Mouse (Mus musculus): ENCODE results near the gene Kcna5.

The Kcna5 gene

GRCm38 (mm10) chr6:126535208-126535910, at the start of gene Kcna5:
Gene Kcna5, minus strand, starts transcription at chr6:126535412.
- in situ Hi-C loops (cut with MboI, MseI): no loop called here

- in situ Hi-C loops (cut with MboI, MseI): no loop called here
Measured at GRCm38 (mm10) chr6:126583075-126583474, 47.9 kb upstream of the Kcna5 start.

DNA sequence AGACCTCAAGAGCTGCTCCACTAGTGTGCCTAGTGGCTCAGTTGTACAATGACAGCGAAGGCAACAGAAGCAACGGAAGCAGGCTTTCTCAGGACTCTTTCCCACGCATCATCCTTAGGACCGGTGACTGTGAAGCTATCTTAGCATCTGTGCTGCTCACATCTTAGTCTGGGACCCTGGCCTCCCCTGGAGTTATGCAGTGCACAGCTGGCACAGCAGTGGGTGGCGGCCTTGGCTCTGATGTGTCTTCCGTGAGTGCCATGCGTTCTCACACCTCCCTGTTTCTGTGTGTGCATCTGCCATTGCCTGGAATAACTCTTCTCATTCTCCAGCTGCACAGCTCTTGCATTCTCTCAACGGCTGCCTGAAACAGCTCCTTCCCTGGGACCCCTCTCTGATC, 46.4 kb upstream of the Kcna5 start:
- in situ Hi-C loops (cut with MboI, MseI): no loop called here

GRCm38 (mm10) chr6:126580571-126580970, 45.4 kb upstream of the Kcna5 start:
- in situ Hi-C loops (cut with MboI, MseI): no loop called here

DNA sequence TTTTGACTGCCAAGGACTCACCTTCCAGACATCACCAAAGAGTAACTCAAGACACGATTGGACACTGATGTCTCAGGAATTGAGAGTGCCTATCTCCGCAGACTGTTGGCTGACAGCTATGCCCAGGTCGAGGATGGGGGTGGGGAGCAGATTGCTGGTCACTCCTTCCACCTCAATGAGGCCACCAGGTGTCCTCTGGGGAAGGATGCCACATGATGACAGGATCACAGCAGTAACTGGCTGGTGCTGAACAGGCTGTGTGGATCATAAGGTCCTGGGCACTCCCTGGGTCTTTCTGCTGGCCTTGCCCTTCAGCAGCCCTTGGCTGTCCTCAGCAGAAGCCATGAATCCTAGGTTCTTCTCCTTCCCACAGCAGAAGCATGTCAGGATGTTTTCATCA, 42.2 kb upstream of the Kcna5 start:
- in situ Hi-C loops (cut with MboI, MseI): no loop called here

DNA sequence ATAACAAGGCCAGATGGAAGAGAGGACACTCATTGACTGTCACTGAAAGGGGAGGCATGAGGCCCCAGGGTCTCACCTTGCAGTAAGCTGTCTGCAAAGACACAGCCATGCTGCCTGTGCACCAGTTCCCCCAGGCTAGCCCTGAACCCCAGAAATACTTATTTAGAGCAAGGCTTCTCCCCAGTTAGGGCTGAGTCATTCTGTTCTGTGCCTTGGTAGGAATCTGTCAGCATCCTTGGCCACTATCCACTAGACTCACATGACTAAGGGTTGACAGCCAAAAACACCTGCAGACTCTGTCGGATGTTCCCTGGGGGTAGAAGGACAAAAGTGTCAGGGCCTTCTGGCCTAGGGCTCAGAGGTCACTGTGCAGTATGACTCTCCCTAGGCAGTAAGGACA, 41.4 kb upstream of the Kcna5 start:
- in situ Hi-C loops (cut with MboI, MseI): no loop called here

DNA sequence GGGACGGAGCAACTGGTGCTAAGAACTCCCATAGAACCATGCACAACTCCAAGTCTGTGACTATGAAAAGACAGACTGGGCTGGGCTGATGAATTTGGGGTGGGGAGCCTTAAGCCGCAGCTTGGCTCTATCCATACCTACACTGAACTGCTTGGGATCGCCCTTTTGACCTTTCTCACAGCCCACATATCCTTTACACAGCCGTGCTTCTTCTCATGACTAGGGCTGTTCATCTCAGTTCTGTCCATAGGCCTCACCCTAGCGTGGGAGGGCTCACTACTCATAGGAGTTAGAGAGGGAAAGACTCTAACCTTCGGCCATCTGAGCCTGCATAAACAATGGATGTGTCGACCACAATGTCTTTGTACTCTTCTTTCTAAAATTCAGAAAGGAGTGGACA, 39.6 kb upstream of the Kcna5 start:
- in situ Hi-C loops (cut with MboI, MseI): loop anchor here (25.0 kb wide), 1 partner anchor 713 kb away; no protein-coding TSS in a partner anchor

GRCm38 (mm10) chr6:126573021-126573420, 37.8 kb upstream of the Kcna5 start:
- in situ Hi-C loops (cut with MboI, MseI): loop anchor here (25.0 kb wide), 1 partner anchor 714 kb away; no protein-coding TSS in a partner anchor

DNA sequence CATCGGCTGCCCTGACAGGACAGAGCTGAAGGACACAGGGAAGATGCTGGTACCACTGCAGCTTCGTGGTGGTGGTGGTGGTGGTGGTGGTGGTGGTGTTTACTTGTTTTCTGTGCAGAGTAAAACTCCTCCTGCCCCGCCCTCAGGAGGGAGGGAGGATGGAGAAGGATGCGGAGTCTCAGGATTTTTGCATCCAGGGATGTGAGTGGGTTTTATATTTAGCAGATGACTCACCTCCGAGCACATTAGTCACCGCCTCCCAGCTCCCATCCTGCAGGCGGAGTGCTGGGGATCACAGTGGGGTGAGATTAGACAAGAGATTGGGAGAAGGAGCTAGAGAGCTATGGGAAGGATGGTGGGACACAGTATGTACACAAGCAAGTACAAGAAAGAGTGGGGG, 34.6 kb upstream of the Kcna5 start:
- in situ Hi-C loops (cut with MboI, MseI): loop anchor here (25.0 kb wide), 1 partner anchor 717 kb away; no protein-coding TSS in a partner anchor

DNA sequence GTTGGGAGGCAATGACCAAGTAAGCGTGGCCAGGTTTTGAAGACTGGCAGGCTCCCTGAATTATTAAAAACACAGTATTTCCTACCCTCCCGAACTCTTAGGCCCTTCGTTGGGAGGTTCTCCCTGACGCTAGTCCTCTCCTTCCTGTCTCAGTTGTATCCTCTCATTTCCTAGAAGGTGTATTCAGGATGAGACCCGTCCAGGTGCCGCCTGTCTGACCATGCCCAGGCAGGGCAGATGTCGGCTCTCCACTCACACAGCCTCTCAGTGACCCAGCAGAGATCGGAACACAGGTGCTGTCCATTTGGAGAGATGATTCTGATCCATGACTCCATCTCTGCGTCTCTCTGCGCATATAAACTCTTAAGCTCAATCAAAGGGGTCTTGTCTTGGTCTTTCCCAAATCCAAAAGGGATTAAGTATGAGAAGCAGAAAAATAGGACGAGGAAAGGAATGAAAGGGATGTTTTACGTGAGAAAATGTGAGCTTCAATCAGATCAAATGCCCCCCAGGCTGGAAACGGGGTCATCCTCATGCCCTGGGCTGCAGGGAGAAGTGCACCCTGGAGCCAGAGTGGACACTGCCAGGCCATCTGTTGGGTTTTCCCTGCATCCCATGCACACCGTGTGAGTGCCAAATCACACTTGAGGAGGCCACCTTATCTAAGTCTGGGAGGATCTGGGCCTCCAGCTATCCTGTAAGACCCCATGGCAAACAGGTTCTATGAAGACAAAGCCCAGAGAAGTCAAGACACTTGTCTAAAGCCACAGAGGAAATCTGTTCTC, 33.0 kb upstream of the Kcna5 start:
- in situ Hi-C loops (cut with MboI, MseI): loop anchor here (25.0 kb wide), 1 partner anchor 719 kb away; no protein-coding TSS in a partner anchor

DNA sequence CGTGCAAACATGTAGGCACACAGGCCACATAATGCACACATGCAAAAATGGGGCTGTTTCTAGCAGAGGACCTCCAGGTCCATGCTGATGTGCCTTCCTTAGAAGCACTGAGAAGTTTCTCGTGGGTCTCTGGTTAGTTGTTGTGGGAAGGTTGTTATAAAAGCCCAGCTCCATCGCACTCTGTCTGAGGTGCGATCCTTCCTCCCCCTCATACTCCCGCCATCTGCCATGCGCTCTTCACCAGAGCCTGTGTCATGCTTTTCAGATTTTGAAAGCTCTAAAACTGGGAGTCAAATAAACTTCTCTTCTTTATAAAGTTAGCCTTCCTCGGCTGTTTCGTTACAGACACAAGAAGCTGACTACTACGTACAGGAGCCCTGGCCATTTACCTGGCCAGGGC, 32.1 kb upstream of the Kcna5 start:
- in situ Hi-C loops (cut with MboI, MseI): loop anchor here (25.0 kb wide), 1 partner anchor 720 kb away; no protein-coding TSS in a partner anchor

GRCm38 (mm10) chr6:126564376-126564775, 29.2 kb upstream of the Kcna5 start:
- in situ Hi-C loops (cut with MboI, MseI): loop anchor here (5.0 to 25.0 kb wide), 2 partner anchors 143 to 723 kb away; no protein-coding TSS in a partner anchor

DNA sequence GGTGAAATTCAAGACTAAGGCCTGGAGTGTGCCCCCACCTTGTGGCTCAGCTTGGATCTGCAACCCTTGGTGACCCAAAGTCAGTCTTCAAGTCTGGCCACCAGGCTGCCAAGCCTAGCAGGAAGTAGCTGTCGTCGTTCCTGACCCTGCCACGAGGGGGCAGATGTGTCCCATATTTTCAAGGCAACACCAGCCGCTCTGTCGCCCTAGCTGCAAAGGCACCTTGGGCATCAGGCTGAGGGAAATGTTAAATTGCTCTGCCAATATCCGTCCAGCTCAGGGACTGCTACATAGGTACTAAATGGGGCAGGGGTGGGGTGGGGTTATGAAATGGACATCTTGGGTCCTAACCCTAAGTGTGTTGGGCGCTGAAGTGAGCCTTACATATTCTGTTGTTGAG, 28.7 kb upstream of the Kcna5 start:
- in situ Hi-C loops (cut with MboI, MseI): loop anchor here (5.0 to 25.0 kb wide), 2 partner anchors 143 to 723 kb away; no protein-coding TSS in a partner anchor

DNA sequence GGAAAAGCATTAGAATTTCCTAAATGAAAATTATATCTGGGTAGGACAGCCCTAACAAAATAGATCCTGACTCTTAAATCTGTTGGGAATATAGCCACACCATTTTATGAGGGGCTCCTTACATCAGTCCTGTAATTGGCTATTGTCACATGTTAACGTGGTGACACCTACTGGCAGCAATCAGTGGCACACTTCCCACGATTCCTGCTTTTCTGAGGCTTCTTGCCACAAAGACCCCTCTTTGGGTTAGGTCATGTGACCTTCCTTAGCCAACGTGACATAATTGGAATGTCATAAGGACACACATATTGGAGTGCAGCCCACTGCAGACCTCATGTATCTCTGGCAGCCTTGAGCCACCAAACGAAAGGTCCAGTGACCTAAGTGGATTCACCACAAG, 26.5 kb upstream of the Kcna5 start:
- in situ Hi-C loops (cut with MboI, MseI): loop anchor here (5.0 to 25.0 kb wide), 2 partner anchors 146 to 726 kb away; no protein-coding TSS in a partner anchor

DNA sequence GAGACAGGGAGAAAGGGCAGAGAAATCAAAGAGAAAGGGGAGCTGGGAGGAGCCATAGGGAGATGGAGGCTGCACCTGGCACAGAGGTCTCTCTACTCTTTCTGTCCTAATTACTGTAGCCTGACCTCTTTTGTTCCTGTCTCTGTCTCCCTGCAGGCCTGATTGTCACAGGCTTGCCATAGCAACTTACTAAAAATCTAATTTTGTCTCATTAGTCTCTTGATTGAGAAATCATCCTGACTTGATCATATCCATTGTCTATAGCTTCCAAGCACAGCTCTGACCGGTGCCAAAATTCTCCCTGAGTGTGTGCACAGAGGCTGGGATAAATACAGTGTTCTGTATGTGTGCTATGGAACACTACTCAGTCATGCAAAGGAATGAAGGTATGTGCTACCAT, 25.5 kb upstream of the Kcna5 start:
- in situ Hi-C loops (cut with MboI, MseI): loop anchor here (5.0 to 25.0 kb wide), 2 partner anchors 147 to 727 kb away; no protein-coding TSS in a partner anchor

GRCm38 (mm10) chr6:126560036-126560435, 24.8 kb upstream of the Kcna5 start:
- in situ Hi-C loops (cut with MboI, MseI): loop anchor here (5.0 to 25.0 kb wide), 2 partner anchors 147 to 727 kb away; no protein-coding TSS in a partner anchor

- in situ Hi-C loops (cut with MboI, MseI): loop anchor here (25.0 kb wide), 1 partner anchor 729 kb away; no protein-coding TSS in a partner anchor
Measured at GRCm38 (mm10) chr6:126558276-126558675, 23.1 kb upstream of the Kcna5 start.

DNA sequence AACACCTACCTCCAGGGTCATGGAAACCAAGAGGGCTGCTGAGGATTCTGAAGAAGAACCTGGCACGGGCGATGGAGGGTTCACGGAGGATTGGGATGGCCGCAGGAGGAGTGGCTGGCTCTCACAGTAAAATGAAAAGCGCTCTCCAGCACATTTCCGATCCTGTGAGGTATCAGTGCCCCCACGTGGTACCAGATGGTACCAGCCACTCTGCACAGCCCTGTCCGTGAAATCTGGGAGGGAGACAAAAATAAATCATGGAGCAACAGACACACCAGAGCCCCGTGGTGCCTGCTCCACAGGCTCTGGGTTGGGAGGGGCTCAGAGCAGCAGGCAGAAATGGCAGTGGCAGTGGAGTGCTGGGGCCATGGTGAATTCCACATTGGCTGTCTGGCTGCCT, 18.6 kb upstream of the Kcna5 start:
- in situ Hi-C loops (cut with MboI, MseI): loop anchor here (25.0 kb wide), 1 partner anchor 733 kb away; no protein-coding TSS in a partner anchor

- in situ Hi-C loops (cut with MboI, MseI): loop anchor here (25.0 kb wide), 1 partner anchor 735 kb away; no protein-coding TSS in a partner anchor
Measured at GRCm38 (mm10) chr6:126551862-126552395, 16.7 kb upstream of the Kcna5 start.

DNA sequence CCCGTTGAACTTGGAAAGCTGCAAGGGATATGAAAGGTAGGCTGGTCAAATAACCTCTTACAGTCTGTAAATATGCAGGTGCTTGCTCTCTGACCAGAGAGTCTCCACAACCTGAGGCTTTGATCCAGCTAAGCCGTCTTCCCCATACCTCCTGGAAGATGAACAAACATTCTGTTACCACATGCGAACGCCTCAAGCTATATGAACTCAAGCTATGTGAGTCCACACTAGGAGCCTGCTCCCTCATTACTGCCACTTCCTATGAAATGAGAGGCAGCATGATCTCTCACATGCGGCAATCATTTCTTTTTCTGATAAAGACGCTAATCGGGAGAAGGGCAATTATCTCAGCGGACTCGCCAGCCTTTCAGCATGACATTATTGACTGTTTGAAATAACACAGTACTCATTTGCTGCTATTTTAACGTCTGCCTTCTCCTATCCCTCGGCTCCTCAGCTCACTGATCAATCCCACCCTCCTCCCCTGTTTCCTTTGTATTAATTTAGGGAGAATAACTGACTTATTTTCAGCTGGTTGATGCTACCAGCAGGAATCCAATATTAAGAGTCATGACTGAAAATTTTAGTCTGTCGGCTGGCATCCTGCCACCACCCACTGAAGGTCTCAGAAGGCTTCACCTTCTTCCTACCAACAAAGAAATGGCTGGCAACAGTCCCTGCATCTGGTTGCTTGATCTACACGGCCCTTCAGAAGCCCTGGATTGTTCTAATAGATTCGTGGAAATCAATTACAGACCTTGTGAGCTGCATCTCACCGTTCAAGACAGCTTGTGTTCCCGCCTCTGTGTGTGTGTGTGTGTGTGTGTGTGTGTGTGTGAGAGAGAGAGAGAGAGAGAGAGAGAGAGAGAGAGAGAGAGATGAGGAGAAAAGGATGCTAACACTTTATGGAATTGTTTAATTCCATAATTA, 9.2 kb upstream of the Kcna5 start:
- in situ Hi-C loops (cut with MboI, MseI): no loop called here

DNA sequence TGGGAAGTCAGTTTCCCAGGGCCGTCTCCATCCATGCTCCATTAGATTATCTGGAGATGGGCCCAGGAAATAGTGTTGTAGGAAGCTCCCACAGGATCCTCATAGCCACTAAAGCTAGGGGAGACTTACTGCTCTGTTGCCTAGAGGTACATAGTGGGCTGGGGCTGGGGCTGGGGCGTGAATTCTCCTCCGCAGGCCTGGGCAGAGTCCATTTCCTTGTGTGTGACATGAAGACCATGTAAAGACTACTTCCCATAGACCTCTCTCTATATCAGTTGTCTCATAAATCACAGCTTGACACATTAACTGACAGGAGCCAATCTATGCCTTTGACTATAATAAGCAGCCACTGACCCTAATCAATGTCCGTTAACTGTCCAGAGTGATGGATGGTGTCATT, 7.5 kb upstream of the Kcna5 start:
- in situ Hi-C loops (cut with MboI, MseI): no loop called here
